Mouse (Mus musculus) left cerebral cortex, postnatal 25 days (tissue): ENCODE results near the gene G6pc3. TPM values are rescaled to one million over a fixed set of nuclear protein-coding genes. Genes with fewer than 3 reads are reported as not detected.

Source experiments
- DNase-seq, 2 experiments: peaks; one replicate each; pipeline ENCODE4 v3.0.0; 2022; ENCODE audit warnings: low spot score in 2 of 2, mixed read lengths in 1 of 2
- intact Hi-C: fragments of 180-260 bp; cut with DNase I; formaldehyde crosslinking; loops from one replicate; pipeline ENCODE4 v1.15.1; 2025
- microRNA-seq, 2 experiments: library from miRNA; unstranded; fragments of <30 nt; microRNA quantifications; one replicate each; pipeline ENCODE4 v1.2.0; 2022
- total RNA-seq, 2 experiments: library from RNA; stranded (reverse); gene quantifications; 2 replicates each; pipeline ENCODE4 v1.2.3; 2021

Gene G6pc3
- total RNA-seq, 2 experiments from 2014 or later, result 55.7 to 61.8 TPM

GRCm38 (mm10) chr11:102228646-102229268 is 39.3 kb downstream of the G6pc3 start:
- DNase-seq, result no peak
- intact Hi-C loops, result loop anchor here (2.0 kb wide), 1 partner anchor 40 kb away; the partner anchor contains the start of gene G6pc3

GRCm38 (mm10) chr11:102229331-102229953 is 40.0 kb downstream of the G6pc3 start:
- peak in 1 of 2 experiments; percentile 52 for DNase-seq
- intact Hi-C loops, result loop anchor here (2.0 kb wide), 1 partner anchor 41 kb away; the partner anchor contains the start of gene G6pc3

GRCm38 (mm10) chr11:102230006-102230741 is 40.8 kb downstream of the G6pc3 start, which contains the start of gene Hdac5:
Gene Hdac5 (minus strand): TSS chr11:102230166.
- intact Hi-C loops, result loop anchor here (1.0 to 2.0 kb wide), 2 partner anchors 12 to 15 kb away; no protein-coding TSS in a partner anchor
- peak; percentile 97 to 99 for DNase-seq

- intact Hi-C loops, result no loop called here
Observed at GRCm38 (mm10) chr11:102236022-102236421, 46.6 kb downstream of the G6pc3 start.

GRCm38 (mm10) chr11:102240636-102241035 is 51.2 kb downstream of the G6pc3 start:
- DNase-seq, result no peak
- intact Hi-C loops, result no loop called here

More at GRCm38 (mm10) chr11:102236022-102236421, 46.6 kb downstream of the G6pc3 start:
- no peak for DNase-seq

GRCm38 (mm10) chr11:102241246-102241645 is 51.8 kb downstream of the G6pc3 start:
- no peak for DNase-seq
- intact Hi-C loops, result no loop called here

- intact Hi-C loops, result no loop called here
- no peak for DNase-seq
Observed at GRCm38 (mm10) chr11:102241874-102242273, 52.5 kb downstream of the G6pc3 start.

Small RNAs within 50 kb of the gene (microRNA-seq; reads per million reads assigned to microRNA genes)
- gene Mir8101, result 2.5 to 6.7 reads per million in 2 experiments

Other genes starting within 250 kb of the G6pc3 start
- gene Sost, start 222.6 kb upstream of the G6pc3 start, total RNA-seq, result not detected
- gene Cfap97d1, start 205.3 kb upstream of the G6pc3 start, total RNA-seq, result not detected
- gene Dusp3, start 202.6 kb upstream of the G6pc3 start, total RNA-seq, result 100 to 1,000 TPM; 217 to 237 TPM
- 10 to 100 TPM; 71.2 to 72.9 TPM for gene Mpp3, start 161.2 kb upstream of the G6pc3 start, total RNA-seq
- gene Cd300lg, start 148.1 kb upstream of the G6pc3 start, total RNA-seq, result not detected
- 100 to 1,000 TPM; 153 to 174 TPM for gene Mpp2, start 101.1 kb upstream of the G6pc3 start, total RNA-seq
- gene Ppy, start 88.3 kb upstream of the G6pc3 start, total RNA-seq, result not detected
- gene Pyy, start 81.8 kb upstream of the G6pc3 start, total RNA-seq, result not detected
- not detected for gene Nags, start 44.1 kb upstream of the G6pc3 start, total RNA-seq
- gene Tmem101, start 33.2 kb upstream of the G6pc3 start, total RNA-seq, result 10 to 100 TPM; 24.8 to 28.0 TPM
- gene Lsm12, start 4.3 kb upstream of the G6pc3 start, total RNA-seq, result 10 to 100 TPM; 58.3 to 66.4 TPM
- 100 to 1,000 TPM; 243 to 261 TPM for gene Hdac5, start 40.5 kb downstream of the G6pc3 start, total RNA-seq
- 1 to 10 TPM in 1 of 2 experiments, under 1 TPM in 1; 0.94 to 1.1 TPM for gene BC030867, start 59.3 kb downstream of the G6pc3 start, total RNA-seq
- gene Asb16, start 79.1 kb downstream of the G6pc3 start, total RNA-seq, result 1 to 10 TPM; 1.2 TPM
- 10 to 100 TPM; 67.8 to 71.4 TPM for gene Tmub2, start 95.3 kb downstream of the G6pc3 start, total RNA-seq
- gene Atxn7l3, start 107.0 kb downstream of the G6pc3 start, total RNA-seq, result 100 to 1,000 TPM; 231 to 242 TPM
- gene Ubtf, start 130.1 kb downstream of the G6pc3 start, total RNA-seq, result 100 to 1,000 TPM; 123 to 127 TPM
- under 1 TPM; 0.62 to 0.73 TPM for gene Slc4a1, start 176.6 kb downstream of the G6pc3 start, total RNA-seq
- 100 to 1,000 TPM; 441 to 469 TPM for gene Rundc3a, start 203.8 kb downstream of the G6pc3 start, total RNA-seq
- 10 to 100 TPM; 58.8 to 64.8 TPM for gene Slc25a39, start 218.3 kb downstream of the G6pc3 start, total RNA-seq
- gene Grn, start 240.7 kb downstream of the G6pc3 start, total RNA-seq, result 10 to 100 TPM; 58.3 to 71.3 TPM